Mouse (Mus musculus): Measurements from ENCODE around the gene Cacna2d2.

Cacna2d2 gene

GRCm38 (mm10) chr9:107399491-107399971, at the start of gene Cacna2d2:
TSS of gene Cacna2d2 (plus strand) at chr9:107399612.
- DNase-seq (ENCODE audit: low spot score in 2 of 2), result peak in 1 of 2 experiments; percentile 26

- no peak for DNase-seq (ENCODE audit: low spot score in 2 of 2)
Measured at GRCm38 (mm10) chr9:107354826-107355225, 44.6 kb upstream of the Cacna2d2 start.

- peak in 1 of 2 experiments; percentile 61 for DNase-seq (ENCODE audit: low spot score in 2 of 2)
Measured at GRCm38 (mm10) chr9:107355870-107356765, 43.3 kb upstream of the Cacna2d2 start.

- peak in 1 of 2 experiments; percentile 83 for DNase-seq (ENCODE audit: low spot score in 2 of 2)
Measured at GRCm38 (mm10) chr9:107357651-107358050, 41.8 kb upstream of the Cacna2d2 start.

GRCm38 (mm10) chr9:107360989-107361388, 38.4 kb upstream of the Cacna2d2 start:
- DNase-seq (ENCODE audit: low spot score in 2 of 2), result no peak

GRCm38 (mm10) chr9:107366644-107367043, 32.8 kb upstream of the Cacna2d2 start:
- peak in 1 of 2 experiments; percentile 59 for DNase-seq (ENCODE audit: low spot score in 2 of 2)

- DNase-seq (ENCODE audit: low spot score in 2 of 2), result no peak
Measured at GRCm38 (mm10) chr9:107368302-107368701, 31.1 kb upstream of the Cacna2d2 start.

- DNase-seq (ENCODE audit: low spot score in 2 of 2), result no peak
Measured at GRCm38 (mm10) chr9:107369270-107370105, 29.9 kb upstream of the Cacna2d2 start.

GRCm38 (mm10) chr9:107370106-107370463, 29.3 kb upstream of the Cacna2d2 start:
- DNase-seq (ENCODE audit: low spot score in 2 of 2), result no peak

GRCm38 (mm10) chr9:107372441-107372840, 27.0 kb upstream of the Cacna2d2 start:
- no peak for DNase-seq (ENCODE audit: low spot score in 2 of 2)

GRCm38 (mm10) chr9:107374623-107375022, 24.8 kb upstream of the Cacna2d2 start:
- DNase-seq (ENCODE audit: low spot score in 2 of 2), result no peak

GRCm38 (mm10) chr9:107375451-107375850, 24.0 kb upstream of the Cacna2d2 start:
- DNase-seq (ENCODE audit: low spot score in 2 of 2), result no peak

GRCm38 (mm10) chr9:107377961-107378512, 21.4 kb upstream of the Cacna2d2 start:
- no peak for DNase-seq (ENCODE audit: low spot score in 2 of 2)

GRCm38 (mm10) chr9:107381723-107382122, 17.7 kb upstream of the Cacna2d2 start:
- no peak for DNase-seq (ENCODE audit: low spot score in 2 of 2)

- no peak for DNase-seq (ENCODE audit: low spot score in 2 of 2)
Measured at GRCm38 (mm10) chr9:107384396-107384795, 15.0 kb upstream of the Cacna2d2 start.

- no peak for DNase-seq (ENCODE audit: low spot score in 2 of 2)
Measured at GRCm38 (mm10) chr9:107386722-107387121, 12.7 kb upstream of the Cacna2d2 start.

- DNase-seq (ENCODE audit: low spot score in 2 of 2), result no peak
Measured at GRCm38 (mm10) chr9:107387708-107388107, 11.7 kb upstream of the Cacna2d2 start.

- no peak for DNase-seq (ENCODE audit: low spot score in 2 of 2)
Measured at GRCm38 (mm10) chr9:107388263-107388662, 11.1 kb upstream of the Cacna2d2 start.

- no peak for DNase-seq (ENCODE audit: low spot score in 2 of 2)
Measured at GRCm38 (mm10) chr9:107396397-107396796, 3.0 kb upstream of the Cacna2d2 start.

- DNase-seq (ENCODE audit: low spot score in 2 of 2), result no peak
Measured at GRCm38 (mm10) chr9:107398968-107399367, 444 bp upstream of the Cacna2d2 start.

GRCm38 (mm10) chr9:107400060-107400511, 674 bp downstream of the Cacna2d2 start:
- no peak for DNase-seq (ENCODE audit: low spot score in 2 of 2)
